Mouse (Mus musculus) embryonic facial prominence, embryonic 12.5 days (tissue): ENCODE results near the gene Dact3. TPM values are rescaled to one million over a fixed set of nuclear protein-coding genes. Genes with fewer than 3 reads are reported as not detected.

ENCODE experiments used
- ATAC-seq: fragments of 200-750 bp; cut with Nextera tagmentation; 2 replicates; pipeline ENCODE4 v1.8.0; 2017; ENCODE audit not compliant: insufficient number of reproducible peaks, insufficient read depth, low FRiP score, low TSS enrichment
- H3K27ac ChIP-seq: fragments of 300-500 bp; sonication (generic); 2 replicates; pipeline ENCODE4 v1.5.1; 2016; ENCODE audit warnings: mild to moderate bottlenecking
- H3K27me3 ChIP-seq: fragments of 300-500 bp; sonication (generic); 2 replicates; pipeline ENCODE4 v1.6.1; 2016; ENCODE audit warnings: mild to moderate bottlenecking, moderate library complexity
- H3K36me3 ChIP-seq: fragments of 300-500 bp; sonication (generic); 2 replicates; pipeline ENCODE4 v1.6.1; 2016; ENCODE audit warnings: mild to moderate bottlenecking
- H3K4me1 ChIP-seq: fragments of 300-500 bp; sonication (generic); 2 replicates; pipeline ENCODE4 v1.6.1; 2016
- H3K4me2 ChIP-seq: fragments of 300-500 bp; sonication (generic); replicated peaks from 2 replicates; pipeline ENCODE4 v1.6.1; 2016; ENCODE audit warnings: mild to moderate bottlenecking, moderate library complexity
- H3K4me3 ChIP-seq: fragments of 300-500 bp; sonication (generic); 2 replicates; pipeline ENCODE4 v1.5.1; 2016; ENCODE audit warnings: mild to moderate bottlenecking
- H3K9ac ChIP-seq: fragments of 300-500 bp; sonication (generic); 2 replicates; pipeline ENCODE4 v1.6.1; 2016; ENCODE audit warnings: mild to moderate bottlenecking, moderate library complexity
- H3K9me3 ChIP-seq: fragments of 300-500 bp; sonication (generic); 2 replicates; pipeline ENCODE4 v1.6.1; 2016; ENCODE audit warnings: mild to moderate bottlenecking, moderate library complexity
- WGBS: fragments of 180-500 bp; shearing (Covaris S2); methylation state at CpG from one replicate; pipeline ENCODE4 v1.1.7; 2016; 5-methylcytosine and 5-hydroxymethylcytosine counted together
- polyA plus RNA-seq: library from polyadenylated mRNA; unstranded; fragments of >200 nt; fragmentation: Nextera tagmentation; extraction: Ambion mirVana; gene quantifications from 2 replicates; pipeline ENCODE4 v1.2.1, GENCODE M21; 2016

The Dact3 gene
- polyA plus RNA-seq = 13.4 and 14.6 TPM in 2 replicates

GRCm38 (mm10) chr7:16875310-16875325, at the start of gene Dact3:
Gene Dact3, plus strand, starts transcription at chr7:16875317.
- ATAC-seq = no peak
- peaks cover 16% of the 10 kb centered on the region for H3K4me1 ChIP-seq
- H3K27ac ChIP-seq = peak within 1 kb of the TSS; percentile 92
- H3K36me3 ChIP-seq = peaks cover 21% of the 10 kb centered on the region
- H3K4me2 ChIP-seq = peak within 1 kb of the TSS; percentile 79
- WGBS = 0% methylated on average over 1 of the region's 1 CpGs
- H3K9me3 ChIP-seq = no peaks in the 10 kb centered on the region
- H3K4me3 ChIP-seq = peak within 1 kb of the TSS; percentile 89
- no peaks in the 10 kb centered on the region for H3K27me3 ChIP-seq
- H3K9ac ChIP-seq = peak within 1 kb of the TSS; percentile 90

- peaks cover 77% of the 10 kb centered on the region for H3K36me3 ChIP-seq
- WGBS = 81% methylated on average over 10 of the region's 10 CpGs
- no peaks in the 10 kb centered on the region for H3K27me3 ChIP-seq
- H3K4me3 ChIP-seq = no peak overlapping the region
- no peak overlapping the region for H3K9ac ChIP-seq
- no peaks in the 10 kb centered on the region for H3K9me3 ChIP-seq
- no peak for ATAC-seq
- peaks cover 14% of the 10 kb centered on the region for H3K4me1 ChIP-seq
- H3K27ac ChIP-seq = no peak overlapping the region
- no peak overlapping the region for H3K4me2 ChIP-seq
Measured at GRCm38 (mm10) chr7:16825785-16826184, 49.3 kb upstream of the Dact3 start.

GRCm38 (mm10) chr7:16826571-16826970, 48.5 kb upstream of the Dact3 start:
- Histone ChIP-seq H3K4me2 (no peak overlapping the region), H3K9me3 (no peaks in the 10 kb centered on the region), H3K36me3 (peaks cover 85% of the 10 kb centered on the region), H3K4me1 (peaks cover 7% of the 10 kb centered on the region; the same call in 1 of the 2 replicates), H3K27ac (no peak overlapping the region), H3K9ac (no peak overlapping the region), H3K4me3 (no peak overlapping the region), H3K27me3 (no peaks in the 10 kb centered on the region)
- 75% methylated on average over 5 of the region's 5 CpGs for WGBS
- ATAC-seq = no peak

- 77% methylated on average over 4 of the region's 4 CpGs for WGBS
- H3K4me1 ChIP-seq = 0 out of 2 replicates have a peak, but pooled peaks cover 3% of the 10 kb centered on the region
- no peak overlapping the region for H3K4me3 ChIP-seq
- H3K9ac ChIP-seq = no peak overlapping the region
- H3K36me3 ChIP-seq = peaks cover 92% of the 10 kb centered on the region
- ATAC-seq = no peak
- no peak overlapping the region for H3K4me2 ChIP-seq
- no peaks in the 10 kb centered on the region for H3K9me3 ChIP-seq
- no peak overlapping the region for H3K27ac ChIP-seq
- no peaks in the 10 kb centered on the region for H3K27me3 ChIP-seq
Measured at GRCm38 (mm10) chr7:16827274-16827673, 47.8 kb upstream of the Dact3 start.

GRCm38 (mm10) chr7:16830449-16830848, 44.7 kb upstream of the Dact3 start:
- no peak overlapping the region for H3K4me3 ChIP-seq
- H3K27ac ChIP-seq = no peak overlapping the region
- peaks cover 96% of the 10 kb centered on the region for H3K36me3 ChIP-seq
- no peaks in the 10 kb centered on the region for H3K27me3 ChIP-seq
- H3K4me2 ChIP-seq = no peak overlapping the region
- 0 out of 2 replicates have a peak, but pooled peaks cover 3% of the 10 kb centered on the region for H3K4me1 ChIP-seq
- no peak for ATAC-seq
- no peaks in the 10 kb centered on the region for H3K9me3 ChIP-seq
- WGBS = 82% methylated on average over 9 of the region's 9 CpGs
- H3K9ac ChIP-seq = no peak overlapping the region

- H3K36me3 ChIP-seq = peaks cover 73% of the 10 kb centered on the region
- H3K4me1 ChIP-seq = no peaks in the 10 kb centered on the region
- H3K4me3 ChIP-seq = no peak overlapping the region
- H3K27me3 ChIP-seq = no peaks in the 10 kb centered on the region
- H3K9me3 ChIP-seq = no peaks in the 10 kb centered on the region
- ATAC-seq = no peak
- no peak overlapping the region for H3K9ac ChIP-seq
- H3K4me2 ChIP-seq = no peak overlapping the region
- WGBS = 92% methylated on average over 18 of the region's 18 CpGs
- H3K27ac ChIP-seq = no peak overlapping the region
Measured at GRCm38 (mm10) chr7:16837916-16838803, 37.0 kb upstream of the Dact3 start.

GRCm38 (mm10) chr7:16838804-16839426, 36.2 kb upstream of the Dact3 start:
- ATAC-seq = no peak
- Histone ChIP-seq H3K9ac (no peak overlapping the region), H3K9me3 (no peaks in the 10 kb centered on the region), H3K27ac (no peak overlapping the region), H3K36me3 (peaks cover 65% of the 10 kb centered on the region), H3K27me3 (no peaks in the 10 kb centered on the region), H3K4me2 (no peak overlapping the region), H3K4me3 (no peak overlapping the region), H3K4me1 (peaks cover 3% of the 10 kb centered on the region)
- WGBS = 83% methylated on average over 6 of the region's 6 CpGs

GRCm38 (mm10) chr7:16839427-16840108, 35.5 kb upstream of the Dact3 start:
- 88% methylated on average over 12 of the region's 12 CpGs for WGBS
- ATAC-seq = no peak

GRCm38 (mm10) chr7:16840109-16840491, 35.0 kb upstream of the Dact3 start:
- no peaks in the 10 kb centered on the region for H3K9me3 ChIP-seq
- H3K4me2 ChIP-seq = no peak overlapping the region
- WGBS = 92% methylated on average over 2 of the region's 2 CpGs
- no peak overlapping the region for H3K9ac ChIP-seq
- H3K4me1 ChIP-seq = peaks cover 15% of the 10 kb centered on the region
- H3K4me3 ChIP-seq = no peak overlapping the region
- H3K27ac ChIP-seq = no peak overlapping the region
- no peak for ATAC-seq
- peaks cover 53% of the 10 kb centered on the region for H3K36me3 ChIP-seq
- H3K27me3 ChIP-seq = no peaks in the 10 kb centered on the region

More at GRCm38 (mm10) chr7:16839427-16840108, 35.5 kb upstream of the Dact3 start:
- Histone ChIP-seq H3K27me3 (no peaks in the 10 kb centered on the region), H3K9me3 (no peaks in the 10 kb centered on the region), H3K4me1 (peaks cover 9% of the 10 kb centered on the region), H3K27ac (no peak overlapping the region), H3K4me3 (no peak overlapping the region), H3K4me2 (no peak overlapping the region), H3K36me3 (peaks cover 59% of the 10 kb centered on the region), H3K9ac (no peak overlapping the region)

- no peak for ATAC-seq
- Histone ChIP-seq H3K27ac (peak overlapping the region; percentile 89; the same call in 1 of the 2 replicates), H3K4me2 (no peak overlapping the region), H3K4me3 (no peak overlapping the region), H3K9me3 (no peaks in the 10 kb centered on the region), H3K9ac (no peak overlapping the region), H3K4me1 (peaks cover 23% of the 10 kb centered on the region), H3K27me3 (no peaks in the 10 kb centered on the region), H3K36me3 (peaks cover 50% of the 10 kb centered on the region)
- WGBS = 74% methylated on average over 4 of the region's 4 CpGs
Measured at GRCm38 (mm10) chr7:16841078-16841477, 34.0 kb upstream of the Dact3 start.

GRCm38 (mm10) chr7:16841561-16842560, 33.3 kb upstream of the Dact3 start:
- H3K4me2 ChIP-seq = peak overlapping the region; percentile 98
- H3K4me1 ChIP-seq = peaks cover 23% of the 10 kb centered on the region
- H3K27ac ChIP-seq = peak overlapping the region; percentile 89
- H3K27me3 ChIP-seq = no peaks in the 10 kb centered on the region
- ATAC-seq = no peak
- no peaks in the 10 kb centered on the region for H3K9me3 ChIP-seq
- H3K4me3 ChIP-seq = peak overlapping the region; percentile 63
- WGBS = 43% methylated on average over 11 of the region's 11 CpGs
- peaks cover 46% of the 10 kb centered on the region for H3K36me3 ChIP-seq
- H3K9ac ChIP-seq = peak overlapping the region; percentile 81
